Mouse (Mus musculus) brain, embryonic 14.5 days (tissue): ENCODE data around the gene Kars.

ENCODE experiments used
- CTCF ChIP-seq: fragments of 200-500 bp; IDR thresholded peaks from 2 replicates; pipeline ENCODE4 v1.5.1; 2012; ENCODE audit warnings: inconsistent platforms, mild to moderate bottlenecking, moderate library complexity, borderline replicate concordance; ENCODE audit not compliant: insufficient read depth, insufficient read length; ENCODE audit errors: extremely low read depth
- POLR2A ChIP-seq: fragments of 200-500 bp; IDR thresholded peaks from 2 replicates; pipeline ENCODE4 v1.6.1; 2012; ENCODE audit warnings: mild to moderate bottlenecking, inconsistent platforms, borderline replicate concordance; ENCODE audit not compliant: poor library complexity, insufficient read depth, insufficient read length, severe bottlenecking; ENCODE audit errors: extremely low read depth

GRCm38 (mm10) chr8:111978147-111978546 lies 33.0 kb downstream of the Kars start:
- no peak for TF ChIP-seq CTCF
- no peak for TF ChIP-seq POLR2A
